Mouse (Mus musculus) midbrain, postnatal 0 days (tissue): ENCODE results near the gene Kiss1r. TPM values are rescaled to one million over a fixed set of nuclear protein-coding genes. Genes with fewer than 3 reads are reported as not detected.
"Not testable (repeated sequence)": the region's sequence is repeated elsewhere in the genome, so short reads cannot be mapped to it uniquely, and the experiment has no call there.

ENCODE experiments used
- ATAC-seq: fragments of 200-750 bp; cut with Nextera tagmentation; 2 replicates; pipeline ENCODE4 v1.8.0; 2017; ENCODE audit warnings: moderate number of reproducible peaks, mild to moderate bottlenecking, moderate TSS enrichment, moderate library complexity; ENCODE audit not compliant: low FRiP score
- DNase-seq: peaks from one replicate; pipeline ENCODE4 v3.0.0-alpha.2; 2015; ENCODE audit warnings: low spot score
- H3K27ac ChIP-seq: fragments of 300-500 bp; sonication (generic); 2 replicates; pipeline ENCODE4 v1.5.1; 2014; ENCODE audit warnings: low read depth, mild to moderate bottlenecking, low read length, mixed read lengths
- H3K27me3 ChIP-seq: fragments of 300-500 bp; sonication (generic); 2 replicates; pipeline ENCODE4 v1.6.1; 2014; ENCODE audit warnings: low read length, control low read depth, mixed read lengths; ENCODE audit not compliant: insufficient read depth
- H3K36me3 ChIP-seq: fragments of 300-500 bp; sonication (generic); 2 replicates; pipeline ENCODE4 v1.6.1; 2014; ENCODE audit warnings: low read length, control low read depth, mixed read lengths; ENCODE audit not compliant: insufficient read depth
- H3K4me1 ChIP-seq: fragments of 300-500 bp; sonication (generic); 2 replicates; pipeline ENCODE4 v1.6.1; 2014; ENCODE audit warnings: mild to moderate bottlenecking, control low read depth, antibody characterized with exemption, low read length, mixed read lengths; ENCODE audit not compliant: insufficient read depth
- H3K4me2 ChIP-seq: fragments of 300-500 bp; sonication (generic); 2 replicates; pipeline ENCODE4 v1.6.1; 2014; ENCODE audit warnings: low read depth, mild to moderate bottlenecking, low read length, mixed read lengths; ENCODE audit not compliant: poor library complexity, severe bottlenecking
- H3K4me3 ChIP-seq: fragments of 300-500 bp; sonication (generic); 2 replicates; pipeline ENCODE4 v1.5.1; 2014; ENCODE audit warnings: low read depth, mild to moderate bottlenecking, low read length, moderate library complexity
- H3K9ac ChIP-seq: fragments of 300-500 bp; sonication (generic); replicated peaks from 2 replicates; pipeline ENCODE4 v1.6.1; 2014; ENCODE audit warnings: mild to moderate bottlenecking, low read length, moderate library complexity, mixed read lengths; ENCODE audit not compliant: poor library complexity, severe bottlenecking
- H3K9me3 ChIP-seq: fragments of 300-500 bp; sonication (generic); 2 replicates; pipeline ENCODE4 v1.6.1; 2016; ENCODE audit warnings: low read length, control low read depth
- CTCF ChIP-seq: IDR thresholded peaks from 2 replicates; pipeline ENCODE4 v1.5.1; 2016; ENCODE audit warnings: antibody characterized with exemption, mild to moderate bottlenecking
- WGBS: fragments of 180-500 bp; shearing (Covaris S2); extraction: QIAGEN DNeasy Blood & Tissue Kit; methylation state at CpG from one replicate; pipeline ENCODE4 v1.1.7; 2014; 5-methylcytosine and 5-hydroxymethylcytosine counted together
- polyA plus RNA-seq: library from polyadenylated mRNA; unstranded; fragments of >200 nt; fragmentation: Nextera tagmentation; extraction: Ambion mirVana; gene quantifications from 2 replicates; pipeline ENCODE4 v1.2.1, GENCODE M21; 2015
- total RNA-seq: library from RNA; depleted of rRNA; stranded (reverse); fragments of >200 nt; gene quantifications from 2 replicates; pipeline ENCODE4 v1.2.3, GENCODE M21; 2014

Kiss1r gene
- total and polyA plus RNA-seq, 2 experiments from 2014 or later = 4.4 to 9.6 TPM

DNA sequence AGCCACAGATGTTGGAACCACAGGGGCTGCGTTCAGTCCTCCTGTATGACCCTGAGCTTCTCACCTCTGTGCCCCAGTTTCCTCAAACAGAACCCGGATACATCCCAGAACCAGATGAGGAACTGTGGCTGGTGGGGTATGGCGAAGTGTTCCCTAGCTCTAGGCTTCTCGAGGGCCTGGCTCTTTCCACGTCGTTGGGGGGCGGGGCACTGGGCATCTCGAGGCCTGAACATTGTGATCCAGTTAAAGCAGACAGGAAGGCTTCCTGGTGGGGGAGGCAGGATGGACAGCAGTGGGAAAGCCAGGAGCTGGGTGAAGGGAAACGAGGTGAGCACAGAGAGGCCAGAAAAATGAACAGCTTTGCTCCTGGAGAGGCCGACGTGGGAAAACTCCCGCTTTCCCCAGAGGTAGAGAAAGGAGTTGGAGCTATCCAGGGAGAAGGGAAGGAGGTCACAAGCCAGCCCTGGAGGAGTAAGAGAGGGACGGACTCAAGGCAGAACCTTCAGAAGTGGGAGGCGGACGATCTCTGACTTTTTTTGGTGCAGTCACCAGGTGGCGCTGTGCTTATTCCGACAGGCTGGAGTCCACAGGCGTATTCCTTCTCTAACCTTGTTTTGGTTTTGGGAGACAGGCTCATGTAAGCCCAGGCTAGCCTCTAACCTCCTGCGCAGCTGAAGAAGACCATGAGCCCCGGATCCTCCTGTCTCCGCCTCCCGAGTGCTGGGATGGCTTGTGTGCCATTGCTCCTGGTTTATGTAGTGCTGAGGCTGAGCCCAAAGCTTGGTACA, 33.3 kb upstream of the Kiss1r start:
- WGBS = 14% methylated on average over 22 of the region's 22 CpGs
- Histone ChIP-seq H3K4me1 (no peaks in the 10 kb centered on the region; the same call in 1 of the 2 replicates), H3K27me3 (no peaks in the 10 kb centered on the region), H3K9ac (0 out of 2 replicates have a peak overlapping the region, but pooled peaks have one; percentile 8), H3K4me2 (no peak overlapping the region), H3K4me3 (no peak overlapping the region), H3K27ac (no peak overlapping the region), H3K9me3 (no peaks in the 10 kb centered on the region), H3K36me3 (no peaks in the 10 kb centered on the region)
- ATAC-seq = no peak
- peak; percentile 81 for TF ChIP-seq CTCF
- DNase-seq = peak; percentile 80

DNA sequence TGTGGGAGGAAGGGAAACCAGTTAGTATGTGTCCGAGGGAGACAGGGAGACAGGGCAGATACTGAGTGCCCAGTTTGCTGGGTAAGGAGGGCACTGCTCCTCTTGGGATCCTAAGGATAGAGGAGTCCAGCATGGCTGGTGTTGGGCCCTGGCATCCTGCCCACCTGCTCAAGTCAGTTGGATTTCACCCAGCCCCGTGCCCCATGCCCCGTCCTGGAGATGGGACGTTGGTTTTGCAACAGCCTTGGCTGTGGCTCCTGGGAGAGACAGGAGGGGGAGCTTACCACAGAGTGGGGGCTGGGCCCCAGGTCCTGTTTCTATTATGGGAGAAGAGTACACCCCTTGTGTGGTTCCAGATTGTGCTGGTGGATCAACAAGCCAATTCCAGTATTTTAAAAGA, 32.3 kb upstream of the Kiss1r start:
- Histone ChIP-seq H3K36me3 (no peaks in the 10 kb centered on the region), H3K9ac (no peak overlapping the region), H3K27ac (no peak overlapping the region), H3K27me3 (no peaks in the 10 kb centered on the region), H3K4me3 (no peak overlapping the region), H3K4me2 (no peak overlapping the region), H3K9me3 (no peaks in the 10 kb centered on the region), H3K4me1 (no peaks in the 10 kb centered on the region; the same call in 1 of the 2 replicates)
- no peak for TF ChIP-seq CTCF
- ATAC-seq (no peak), DNase-seq (no peak)
- 59% methylated on average over 4 of the region's 4 CpGs for WGBS

DNA sequence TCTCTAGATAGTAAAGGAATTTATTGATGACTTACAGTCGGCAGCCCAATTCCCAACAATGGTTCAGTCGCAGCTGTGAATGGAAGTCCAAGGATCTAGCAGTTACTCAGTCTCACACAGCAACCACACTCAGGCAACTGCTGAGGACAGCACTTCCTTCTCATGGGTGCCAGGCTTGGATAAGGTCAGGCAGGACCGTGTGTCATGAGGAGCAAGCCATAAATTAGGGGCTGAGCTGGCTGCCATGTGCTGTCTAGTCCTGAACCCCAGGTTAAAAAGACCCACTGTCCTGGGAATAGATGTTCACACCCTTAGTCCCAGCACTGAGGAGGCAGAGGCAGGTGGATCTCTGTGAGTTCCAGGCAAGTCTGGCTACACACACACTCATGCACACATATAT, 31.8 kb upstream of the Kiss1r start:
- not testable (repeated sequence) for ATAC-seq, H3K36me3 ChIP-seq, H3K9me3 ChIP-seq, H3K27ac ChIP-seq, H3K9ac ChIP-seq, H3K4me1 ChIP-seq, H3K4me3 ChIP-seq, H3K4me2 ChIP-seq, H3K27me3 ChIP-seq, DNase-seq
- 66% methylated on average over 2 of the region's 3 CpGs for WGBS

DNA sequence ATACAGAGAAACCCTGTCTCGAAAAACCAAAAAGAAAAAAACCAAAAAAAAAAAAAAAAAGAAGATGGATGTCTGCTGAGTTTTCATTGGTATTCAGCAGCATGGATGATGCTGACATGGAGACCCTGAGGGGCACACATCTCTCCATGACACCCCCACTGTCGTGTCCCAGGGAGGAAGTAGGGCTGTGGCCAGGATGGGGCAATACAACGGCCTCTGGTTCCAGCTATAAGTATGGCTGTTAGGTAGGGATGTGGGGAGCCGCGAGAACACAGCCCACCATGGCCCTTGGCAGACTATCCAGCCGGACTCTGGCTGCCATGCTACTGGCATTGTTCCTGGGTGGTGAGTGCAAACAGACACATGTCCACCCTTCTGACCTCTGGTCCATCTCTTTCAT, 30.7 kb upstream of the Kiss1r start, which contains the start of gene Elane:
Gene Elane (plus strand): TSS at position 194 of the 400 bp plus-strand sequence.
- Histone ChIP-seq H3K9ac (no peak within 1 kb of the TSS), H3K27ac (no peak within 1 kb of the TSS), H3K4me3 (no peak within 1 kb of the TSS), H3K27me3 (no peaks in the 10 kb centered on the region), H3K4me2 (no peak within 1 kb of the TSS), H3K9me3 (no peaks in the 10 kb centered on the region), H3K36me3 (no peaks in the 10 kb centered on the region), H3K4me1 (no peaks in the 10 kb centered on the region; the same call in 1 of the 2 replicates)
- no peak for TF ChIP-seq CTCF
- WGBS = 80% methylated on average over 6 of the region's 6 CpGs
- no peak for ATAC-seq
- no peak for DNase-seq

DNA sequence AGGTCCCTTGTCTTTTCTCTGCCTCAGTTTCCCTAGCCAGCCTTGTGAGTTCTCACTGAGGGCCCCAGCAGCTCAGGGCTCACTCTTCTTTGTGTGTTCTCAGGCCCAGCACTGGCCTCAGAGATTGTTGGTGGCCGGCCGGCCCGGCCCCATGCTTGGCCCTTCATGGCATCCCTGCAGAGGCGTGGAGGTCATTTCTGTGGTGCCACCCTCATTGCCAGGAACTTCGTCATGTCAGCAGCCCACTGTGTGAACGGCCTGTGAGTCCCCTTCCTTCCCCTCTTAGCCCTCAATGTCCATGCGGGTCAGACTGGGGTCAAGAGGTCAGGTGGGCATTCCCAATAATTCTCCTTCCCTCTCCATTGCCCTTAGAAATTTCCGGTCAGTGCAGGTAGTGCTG, 30.2 kb upstream of the Kiss1r start:
- 80% methylated on average over 8 of the region's 8 CpGs for WGBS
- H3K27me3 ChIP-seq = no peaks in the 10 kb centered on the region
- H3K4me3 ChIP-seq = no peak overlapping the region
- no peaks in the 10 kb centered on the region for H3K36me3 ChIP-seq
- no peaks in the 10 kb centered on the region; the same call in 1 of the 2 replicates for H3K4me1 ChIP-seq
- no peak overlapping the region for H3K4me2 ChIP-seq
- TF ChIP-seq CTCF = no peak
- H3K9me3 ChIP-seq = no peaks in the 10 kb centered on the region
- no peak overlapping the region for H3K9ac ChIP-seq
- ATAC-seq = no peak
- no peak for DNase-seq
- no peak overlapping the region for H3K27ac ChIP-seq

DNA sequence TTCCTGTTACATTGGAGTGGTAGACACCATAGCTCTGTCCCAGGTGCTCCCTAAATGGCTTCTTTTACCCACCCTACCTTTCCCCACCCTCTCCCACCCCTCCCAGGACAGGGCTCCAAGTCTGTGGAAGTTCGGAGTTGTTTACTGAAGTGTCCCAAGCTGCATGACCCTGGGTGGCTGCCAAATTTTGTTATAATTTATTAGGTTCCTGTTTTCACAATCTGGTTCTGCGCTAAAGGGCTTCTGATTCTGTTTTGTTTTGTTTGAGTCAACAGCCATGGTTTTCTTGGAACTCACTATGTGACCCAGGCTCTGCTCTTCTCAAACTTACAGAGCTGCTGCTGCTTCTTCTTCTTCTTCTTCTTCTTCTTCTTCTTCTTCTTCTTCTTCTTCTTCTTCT, 27.4 kb upstream of the Kiss1r start:
- ATAC-seq = no peak
- 80% methylated on average over 2 of the region's 2 CpGs for WGBS

More for the DNA sequence above, 27.4 kb upstream of the Kiss1r start:
- Histone ChIP-seq H3K4me2 (no peak overlapping the region), H3K9ac (no peak overlapping the region), H3K36me3 (0 out of 2 replicates have a peak, but pooled peaks cover 2% of the 10 kb centered on the region), H3K4me3 (no peak overlapping the region), H3K27me3 (no peaks in the 10 kb centered on the region), H3K4me1 (no peaks in the 10 kb centered on the region), H3K9me3 (no peaks in the 10 kb centered on the region), H3K27ac (no peak overlapping the region)
- TF ChIP-seq CTCF = no peak
- DNase-seq = no peak
